Mouse (Mus musculus): Measurements from ENCODE around the gene Cym. TPM values are rescaled to one million over a fixed set of nuclear protein-coding genes. Genes with fewer than 3 reads are reported as not detected.

Gene Cym
- 45.5 and 47.6 TPM in 2 replicates for polyA plus RNA-seq (2015; fragmentation: Nextera tagmentation; extraction: Ambion mirVana)

GRCm38 (mm10) chr3:107221608-107222007 is at the start of gene Cym:
Gene Cym (minus strand): TSS chr3:107221732.
- WGBS: 49% methylated on average over 10 of the region's 10 CpGs
- H3K4me3 ChIP-seq (ENCODE audit: low read length): no peak within 1 kb of the TSS
- H3K4me1 ChIP-seq (replicated peaks; ENCODE audit: control insufficient read depth, insufficient read depth, low read length): no peaks in the 10 kb centered on the region; the same call in 1 of the 2 replicates
- no peak within 1 kb of the TSS for H3K27ac ChIP-seq (ENCODE audit: low read length)
- H3K4me2 ChIP-seq (ENCODE audit: low read depth, low read length): no peak within 1 kb of the TSS
- H3K27me3 ChIP-seq (ENCODE audit: control insufficient read depth, insufficient read depth, low read depth, low read length): no peaks in the 10 kb centered on the region
- H3K9ac ChIP-seq (ENCODE audit: low read length): no peak within 1 kb of the TSS
- no peaks in the 10 kb centered on the region for H3K9me3 ChIP-seq (ENCODE audit: control insufficient read depth, low read length)
- H3K36me3 ChIP-seq (ENCODE audit: control insufficient read depth, insufficient read depth, low read length): no peaks in the 10 kb centered on the region
- ATAC-seq (ENCODE audit: low read depth): peak; percentile 26; the same call in 1 of the 2 replicates

GRCm38 (mm10) chr3:107266814-107267345 is 45.3 kb upstream of the Cym start:
- no peaks in the 10 kb centered on the region for H3K27me3 ChIP-seq (ENCODE audit: control insufficient read depth, insufficient read depth, low read depth, low read length)
- H3K4me3 ChIP-seq (ENCODE audit: low read length): no peak overlapping the region
- H3K4me2 ChIP-seq (ENCODE audit: low read depth, low read length): no peak overlapping the region
- no peak overlapping the region for H3K27ac ChIP-seq (ENCODE audit: low read length)
- H3K36me3 ChIP-seq (ENCODE audit: control insufficient read depth, insufficient read depth, low read length): no peaks in the 10 kb centered on the region
- no peaks in the 10 kb centered on the region for H3K4me1 ChIP-seq (replicated peaks; ENCODE audit: control insufficient read depth, insufficient read depth, low read length)
- no peaks in the 10 kb centered on the region for H3K9me3 ChIP-seq (ENCODE audit: control insufficient read depth, low read length)
- 56% methylated on average over 2 of the region's 2 CpGs for WGBS
- ATAC-seq (ENCODE audit: low read depth): no peak
- H3K9ac ChIP-seq (ENCODE audit: low read length): no peak overlapping the region

DNA sequence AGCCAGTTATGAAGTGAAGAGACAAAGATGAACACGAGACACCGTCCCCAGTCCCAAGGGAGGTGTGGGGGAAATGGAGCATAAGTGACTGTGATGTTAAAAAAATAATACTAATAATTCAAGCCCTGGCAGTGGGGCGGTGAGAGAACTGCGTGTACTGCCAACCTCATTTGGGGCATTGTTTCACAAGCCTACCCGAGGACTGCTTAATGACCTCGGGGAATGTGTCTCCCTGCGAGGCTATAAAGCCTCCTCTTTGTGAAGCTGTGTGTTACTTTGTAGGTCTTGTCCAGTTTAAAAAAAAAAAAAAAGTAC is 40.3 kb upstream of the Cym start:
- no peaks in the 10 kb centered on the region for H3K9me3 ChIP-seq (ENCODE audit: control insufficient read depth, low read length)
- no peak overlapping the region for H3K27ac ChIP-seq (ENCODE audit: low read length)
- no peak for ATAC-seq (ENCODE audit: low read depth)
- H3K4me2 ChIP-seq (ENCODE audit: low read depth, low read length): no peak overlapping the region
- H3K36me3 ChIP-seq (ENCODE audit: control insufficient read depth, insufficient read depth, low read length): no peaks in the 10 kb centered on the region
- no peak overlapping the region for H3K9ac ChIP-seq (ENCODE audit: low read length)
- H3K4me1 ChIP-seq (replicated peaks; ENCODE audit: control insufficient read depth, insufficient read depth, low read length): no peaks in the 10 kb centered on the region
- 37% methylated on average over 7 of the region's 7 CpGs for WGBS
- no peaks in the 10 kb centered on the region for H3K27me3 ChIP-seq (ENCODE audit: control insufficient read depth, insufficient read depth, low read depth, low read length)
- no peak overlapping the region for H3K4me3 ChIP-seq (ENCODE audit: low read length)

DNA sequence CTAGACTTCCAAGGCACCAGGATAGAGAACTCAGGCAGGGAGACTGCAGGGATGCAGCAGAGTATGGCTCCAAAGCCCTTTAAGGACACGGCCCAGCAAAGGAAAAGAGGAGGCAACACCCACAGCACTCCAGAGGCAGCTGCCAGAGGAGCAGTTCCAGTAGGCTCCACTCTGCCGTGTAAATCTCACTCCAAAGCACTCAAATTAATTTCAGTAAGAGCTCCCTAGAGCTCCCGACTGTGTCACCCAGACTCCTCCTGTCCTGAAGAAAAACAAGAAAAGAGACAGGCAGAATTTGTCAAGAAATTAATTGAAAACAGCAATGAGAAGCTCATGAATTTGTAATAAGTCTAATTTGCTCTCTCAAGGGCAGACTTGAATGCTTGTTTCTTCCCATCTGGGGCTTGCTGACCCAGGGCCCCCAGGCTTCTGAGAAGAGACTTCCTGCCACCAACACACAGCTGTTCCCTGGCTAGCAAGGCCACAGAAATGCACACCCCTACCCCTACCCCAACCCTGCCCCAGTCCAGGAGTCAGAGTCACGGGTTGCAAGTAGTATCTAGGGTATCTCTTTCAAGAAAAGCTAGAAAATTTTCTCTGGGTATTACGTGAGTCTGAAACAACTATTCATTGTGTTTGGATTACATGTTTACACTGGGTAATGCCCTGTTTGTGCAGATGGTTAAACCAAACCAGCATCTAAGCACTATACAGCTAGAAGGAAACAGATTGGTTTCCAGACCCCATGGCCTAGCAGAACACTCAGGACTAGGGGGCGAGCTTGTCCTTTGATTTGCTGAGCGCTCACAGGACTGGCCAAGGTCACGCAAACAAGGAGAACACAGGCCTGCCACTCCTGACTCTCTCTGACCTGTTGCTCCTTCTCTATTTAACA is 39.7 kb upstream of the Cym start:
- no peak overlapping the region for H3K9ac ChIP-seq (ENCODE audit: low read length)

GRCm38 (mm10) chr3:107257924-107258323 is 36.4 kb upstream of the Cym start:
- Histone ChIP-seq H3K4me1 (replicated peaks; ENCODE audit: control insufficient read depth, insufficient read depth, low read length) (no peaks in the 10 kb centered on the region), H3K9me3 (ENCODE audit: control insufficient read depth, low read length) (no peaks in the 10 kb centered on the region), H3K27ac (ENCODE audit: low read length) (no peak overlapping the region), H3K4me2 (ENCODE audit: low read depth, low read length) (no peak overlapping the region), H3K9ac (ENCODE audit: low read length) (no peak overlapping the region), H3K4me3 (ENCODE audit: low read length) (no peak overlapping the region), H3K36me3 (ENCODE audit: control insufficient read depth, insufficient read depth, low read length) (no peaks in the 10 kb centered on the region), H3K27me3 (ENCODE audit: control insufficient read depth, insufficient read depth, low read depth, low read length) (no peaks in the 10 kb centered on the region)
- ATAC-seq (ENCODE audit: low read depth): no peak
- WGBS: 58% methylated on average over 5 of the region's 5 CpGs

More for the DNA sequence above, 39.7 kb upstream of the Cym start:
- no peaks in the 10 kb centered on the region for H3K9me3 ChIP-seq (ENCODE audit: control insufficient read depth, low read length)
- no peak overlapping the region for H3K4me3 ChIP-seq (ENCODE audit: low read length)
- no peak overlapping the region for H3K27ac ChIP-seq (ENCODE audit: low read length)
- H3K4me1 ChIP-seq (replicated peaks; ENCODE audit: control insufficient read depth, insufficient read depth, low read length): no peaks in the 10 kb centered on the region
- ATAC-seq (ENCODE audit: low read depth): 0 out of 2 replicates have a peak, but pooled peaks have one; percentile 45
- H3K27me3 ChIP-seq (ENCODE audit: control insufficient read depth, insufficient read depth, low read depth, low read length): no peaks in the 10 kb centered on the region
- H3K4me2 ChIP-seq (ENCODE audit: low read depth, low read length): no peak overlapping the region
- H3K36me3 ChIP-seq (ENCODE audit: control insufficient read depth, insufficient read depth, low read length): no peaks in the 10 kb centered on the region
- WGBS: 42% methylated on average over 8 of the region's 8 CpGs

GRCm38 (mm10) chr3:107256724-107257123 is 35.2 kb upstream of the Cym start:
- Histone ChIP-seq H3K9ac (ENCODE audit: low read length) (no peak overlapping the region), H3K36me3 (ENCODE audit: control insufficient read depth, insufficient read depth, low read length) (no peaks in the 10 kb centered on the region), H3K27ac (ENCODE audit: low read length) (no peak overlapping the region), H3K4me1 (replicated peaks; ENCODE audit: control insufficient read depth, insufficient read depth, low read length) (no peaks in the 10 kb centered on the region), H3K27me3 (ENCODE audit: control insufficient read depth, insufficient read depth, low read depth, low read length) (no peaks in the 10 kb centered on the region), H3K9me3 (ENCODE audit: control insufficient read depth, low read length) (no peaks in the 10 kb centered on the region), H3K4me2 (ENCODE audit: low read depth, low read length) (no peak overlapping the region), H3K4me3 (ENCODE audit: low read length) (no peak overlapping the region)
- ATAC-seq (ENCODE audit: low read depth): no peak
- WGBS: 38% methylated on average over 7 of the region's 7 CpGs

DNA sequence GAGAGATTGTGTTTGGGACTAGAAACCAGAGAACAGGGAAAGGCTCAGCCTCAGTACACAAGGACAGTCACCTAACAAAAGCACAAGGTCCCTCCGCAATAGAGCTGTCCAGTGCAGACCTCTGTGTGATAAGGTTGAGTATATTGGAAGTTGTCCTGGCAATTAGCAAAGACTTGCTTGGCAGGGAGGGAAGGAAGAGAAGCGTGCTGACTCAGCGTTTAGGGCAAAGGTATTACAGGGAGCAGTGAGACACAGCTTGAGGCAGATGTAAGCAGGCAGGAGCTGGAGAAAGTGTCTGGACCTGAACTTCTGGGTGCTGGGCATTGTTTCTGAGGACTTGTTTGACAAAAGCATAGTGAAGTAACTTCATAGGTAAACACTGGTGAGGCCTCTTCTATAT is 34.5 kb upstream of the Cym start:
- Histone ChIP-seq H3K27me3 (ENCODE audit: control insufficient read depth, insufficient read depth, low read depth, low read length) (no peaks in the 10 kb centered on the region), H3K27ac (ENCODE audit: low read length) (no peak overlapping the region), H3K4me2 (ENCODE audit: low read depth, low read length) (no peak overlapping the region), H3K4me1 (replicated peaks; ENCODE audit: control insufficient read depth, insufficient read depth, low read length) (no peaks in the 10 kb centered on the region), H3K36me3 (ENCODE audit: control insufficient read depth, insufficient read depth, low read length) (no peaks in the 10 kb centered on the region), H3K4me3 (ENCODE audit: low read length) (no peak overlapping the region), H3K9me3 (ENCODE audit: control insufficient read depth, low read length) (no peaks in the 10 kb centered on the region), H3K9ac (ENCODE audit: low read length) (no peak overlapping the region)
- no peak for ATAC-seq (ENCODE audit: low read depth)
- 74% methylated on average over 3 of the region's 3 CpGs for WGBS

DNA sequence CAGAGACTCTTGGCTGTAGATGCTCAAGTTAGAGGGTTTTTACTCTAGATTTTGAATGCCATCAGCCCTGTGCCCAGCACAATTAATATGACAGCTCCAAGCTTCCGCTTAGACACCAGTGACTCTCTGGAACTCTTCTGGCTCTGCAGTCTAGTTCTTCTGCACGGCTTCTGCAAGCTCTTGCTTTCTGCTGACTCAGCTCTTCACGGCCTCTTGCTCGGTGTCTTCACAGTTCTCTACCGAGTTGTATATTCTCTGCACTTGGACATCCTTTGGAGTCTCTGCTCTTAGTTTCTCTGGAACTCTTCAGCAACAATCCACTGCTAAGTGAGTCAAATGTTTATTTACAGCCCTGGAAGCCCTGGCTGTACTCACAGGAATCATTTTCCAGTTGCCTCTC is 32.4 kb upstream of the Cym start:
- no peaks in the 10 kb centered on the region for H3K9me3 ChIP-seq (ENCODE audit: control insufficient read depth, low read length)
- no peak overlapping the region for H3K9ac ChIP-seq (ENCODE audit: low read length)
- no peak for ATAC-seq (ENCODE audit: low read depth)
- no peak overlapping the region for H3K4me3 ChIP-seq (ENCODE audit: low read length)
- no peak overlapping the region for H3K27ac ChIP-seq (ENCODE audit: low read length)
- no peak overlapping the region for H3K4me2 ChIP-seq (ENCODE audit: low read depth, low read length)
- no peaks in the 10 kb centered on the region for H3K4me1 ChIP-seq (replicated peaks; ENCODE audit: control insufficient read depth, insufficient read depth, low read length)
- WGBS: 67% methylated on average over 5 of the region's 5 CpGs
- no peaks in the 10 kb centered on the region for H3K27me3 ChIP-seq (ENCODE audit: control insufficient read depth, insufficient read depth, low read depth, low read length)
- H3K36me3 ChIP-seq (ENCODE audit: control insufficient read depth, insufficient read depth, low read length): no peaks in the 10 kb centered on the region

DNA sequence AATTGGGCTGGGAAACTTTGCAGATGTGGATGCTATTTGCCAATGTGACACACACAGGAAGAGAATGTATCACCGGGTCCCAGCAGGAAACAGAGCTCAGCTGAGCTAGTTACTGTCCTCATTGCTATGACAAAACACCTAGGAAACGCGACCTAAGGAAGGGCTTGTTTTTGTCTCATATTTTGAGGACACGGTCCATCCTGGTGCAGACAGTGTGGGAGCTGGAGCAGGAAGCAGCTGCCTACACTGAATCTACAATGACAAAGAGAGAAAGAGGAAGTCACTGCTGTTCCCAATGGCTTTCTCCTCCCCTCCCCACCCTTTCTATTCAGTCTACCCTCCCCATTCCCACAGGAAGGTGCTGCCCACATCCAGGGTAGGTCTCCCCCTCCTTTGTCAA is 30.5 kb upstream of the Cym start:
- H3K4me1 ChIP-seq (replicated peaks; ENCODE audit: control insufficient read depth, insufficient read depth, low read length): no peaks in the 10 kb centered on the region
- WGBS: 52% methylated on average over 4 of the region's 4 CpGs
- ATAC-seq (ENCODE audit: low read depth): peak; percentile 68
- no peaks in the 10 kb centered on the region for H3K9me3 ChIP-seq (ENCODE audit: control insufficient read depth, low read length)
- no peak overlapping the region for H3K4me2 ChIP-seq (ENCODE audit: low read depth, low read length)
- H3K27me3 ChIP-seq (ENCODE audit: control insufficient read depth, insufficient read depth, low read depth, low read length): no peaks in the 10 kb centered on the region
- no peak overlapping the region for H3K4me3 ChIP-seq (ENCODE audit: low read length)
- H3K9ac ChIP-seq (ENCODE audit: low read length): no peak overlapping the region
- 0 out of 2 replicates have a peak overlapping the region, but pooled peaks have one; percentile 30 for H3K27ac ChIP-seq (ENCODE audit: low read length)
- no peaks in the 10 kb centered on the region for H3K36me3 ChIP-seq (ENCODE audit: control insufficient read depth, insufficient read depth, low read length)

Data from lung, embryonic 16.5 days (tissue).